Mouse (Mus musculus): ENCODE measurements around the gene Cntn3. TPM values are rescaled to one million over a fixed set of nuclear protein-coding genes. Genes with fewer than 3 reads are reported as not detected.

The Cntn3 gene
- total RNA-seq (2023) = not detected

DNA sequence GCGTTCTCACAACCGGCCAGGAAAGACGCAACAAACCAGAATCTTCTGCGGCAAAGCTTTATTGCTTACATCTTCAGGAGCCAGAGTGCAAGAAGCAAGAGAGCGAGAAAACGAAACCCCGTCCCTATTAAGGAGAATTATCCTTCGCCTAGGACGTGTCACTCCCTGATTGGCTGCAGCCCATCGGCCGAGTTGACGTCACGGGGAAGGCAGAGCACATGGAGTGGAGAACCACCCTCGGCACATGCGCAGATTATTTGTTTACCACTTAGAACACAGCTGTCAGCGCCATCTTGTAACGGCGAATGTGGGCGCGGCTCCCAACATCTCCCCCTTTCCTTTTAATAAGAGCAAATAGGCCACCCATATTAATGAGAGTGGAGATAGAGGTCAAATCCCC, at the start of gene Cntn3:
Gene Cntn3 (minus strand): TSS at position 101 of the 400 bp plus-strand sequence.

